Mouse (Mus musculus) E14TG2a.4 (cell line): ENCODE results near the gene Dhrs7b.

Experiments
- H3K27me3 ChIP-seq: 2 replicates; pipeline ENCODE4 v1.6.1; 2014; ENCODE audit warnings: low read length, control low read depth; ENCODE audit not compliant: insufficient read depth
- H3K36me3 ChIP-seq: 2 replicates; pipeline ENCODE4 v1.6.1; 2014; ENCODE audit warnings: low read length, control low read depth; ENCODE audit not compliant: insufficient read depth
- H3K4me1 ChIP-seq: replicated peaks from 2 replicates; pipeline ENCODE4 v1.6.1; 2014; ENCODE audit warnings: low read depth, low read length, control low read depth
- H3K4me3 ChIP-seq: replicated peaks from 2 replicates; pipeline ENCODE4 v1.5.1; 2014; ENCODE audit warnings: mild to moderate bottlenecking, low read length
- H3K9me3 ChIP-seq: 2 replicates; pipeline ENCODE4 v1.6.1; 2014; ENCODE audit warnings: low read length, control low read depth
- CTCF ChIP-seq: conservative IDR thresholded peaks from 2 replicates; pipeline ENCODE4 v1.5.1; 2014; ENCODE audit warnings: low read length
- NANOG ChIP-seq: IDR thresholded peaks from 2 replicates; pipeline ENCODE4 v1.6.1; 2014; ENCODE audit warnings: borderline replicate concordance, low read length, mixed read lengths
- POU5F1 ChIP-seq: IDR thresholded peaks from 2 replicates; pipeline ENCODE4 v1.6.1; 2014; ENCODE audit warnings: low read length, borderline replicate concordance

Gene Dhrs7b

GRCm38 (mm10) chr11:60890744-60891143 is 60.3 kb downstream of the Dhrs7b start:
- peaks cover 32% of the 10 kb centered on the region for H3K4me1 ChIP-seq
- H3K27me3 ChIP-seq: no peaks in the 10 kb centered on the region
- H3K36me3 ChIP-seq: no peaks in the 10 kb centered on the region
- H3K9me3 ChIP-seq: no peaks in the 10 kb centered on the region
- no peak overlapping the region for H3K4me3 ChIP-seq
- no peak for TF ChIP-seq CTCF
- no peak for TF ChIP-seq NANOG
- no peak for TF ChIP-seq POU5F1

DNA sequence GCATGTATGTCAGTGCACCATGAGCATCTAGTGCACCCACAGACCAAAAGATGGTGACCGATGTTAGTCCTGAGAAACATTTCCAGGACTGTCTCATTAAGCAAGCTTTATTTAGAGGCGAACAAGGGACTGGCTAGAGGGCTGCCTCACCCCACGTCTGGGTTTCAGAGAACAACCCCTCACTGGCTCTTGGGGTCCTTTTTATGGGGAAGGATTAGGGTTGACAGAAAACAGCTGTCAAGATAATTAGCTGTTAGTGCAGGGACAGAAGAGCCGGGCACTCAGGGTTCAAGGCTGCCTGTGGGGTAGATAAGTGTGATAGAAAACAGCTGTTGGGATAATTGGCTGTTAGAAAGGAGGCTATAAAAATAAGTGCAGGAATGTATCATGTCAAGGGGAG is 65.5 kb downstream of the Dhrs7b start:
- H3K27me3 ChIP-seq: peaks cover 3% of the 10 kb centered on the region; the same call in 1 of the 2 replicates
- no peak overlapping the region for H3K4me3 ChIP-seq
- H3K9me3 ChIP-seq: no peaks in the 10 kb centered on the region
- H3K4me1 ChIP-seq: peaks cover 17% of the 10 kb centered on the region
- H3K36me3 ChIP-seq: no peaks in the 10 kb centered on the region
- no peak for TF ChIP-seq CTCF
- no peak for TF ChIP-seq POU5F1
- no peak for TF ChIP-seq NANOG

- H3K4me1 ChIP-seq: peaks cover 33% of the 10 kb centered on the region
- peaks cover 43% of the 10 kb centered on the region for H3K36me3 ChIP-seq
- TF ChIP-seq POU5F1 (no peak), NANOG (no peak), CTCF (no peak)
- no peaks in the 10 kb centered on the region for H3K9me3 ChIP-seq
- no peak overlapping the region for H3K4me3 ChIP-seq
- H3K27me3 ChIP-seq: peaks cover 3% of the 10 kb centered on the region; the same call in 1 of the 2 replicates
Observed at GRCm38 (mm10) chr11:60902001-60902400, 71.6 kb downstream of the Dhrs7b start.

GRCm38 (mm10) chr11:60902486-60902885 is 72.1 kb downstream of the Dhrs7b start:
- TF ChIP-seq NANOG (no peak), POU5F1 (no peak), CTCF (no peak)
- H3K9me3 ChIP-seq: no peaks in the 10 kb centered on the region
- H3K4me1 ChIP-seq: peaks cover 33% of the 10 kb centered on the region

GRCm38 (mm10) chr11:60903661-60904061 is 73.2 kb downstream of the Dhrs7b start:
- H3K27me3 ChIP-seq: peaks cover under 1% of the 10 kb centered on the region; the same call in 1 of the 2 replicates
- TF ChIP-seq POU5F1: no peak
- TF ChIP-seq CTCF: no peak
- TF ChIP-seq NANOG: no peak
- H3K4me1 ChIP-seq: peaks cover 36% of the 10 kb centered on the region
- H3K9me3 ChIP-seq: no peaks in the 10 kb centered on the region
- no peak overlapping the region for H3K4me3 ChIP-seq
- peaks cover 54% of the 10 kb centered on the region for H3K36me3 ChIP-seq

More at GRCm38 (mm10) chr11:60902486-60902885, 72.1 kb downstream of the Dhrs7b start:
- no peak overlapping the region for H3K4me3 ChIP-seq
- peaks cover 48% of the 10 kb centered on the region for H3K36me3 ChIP-seq
- H3K27me3 ChIP-seq: peaks cover 3% of the 10 kb centered on the region; the same call in 1 of the 2 replicates

DNA sequence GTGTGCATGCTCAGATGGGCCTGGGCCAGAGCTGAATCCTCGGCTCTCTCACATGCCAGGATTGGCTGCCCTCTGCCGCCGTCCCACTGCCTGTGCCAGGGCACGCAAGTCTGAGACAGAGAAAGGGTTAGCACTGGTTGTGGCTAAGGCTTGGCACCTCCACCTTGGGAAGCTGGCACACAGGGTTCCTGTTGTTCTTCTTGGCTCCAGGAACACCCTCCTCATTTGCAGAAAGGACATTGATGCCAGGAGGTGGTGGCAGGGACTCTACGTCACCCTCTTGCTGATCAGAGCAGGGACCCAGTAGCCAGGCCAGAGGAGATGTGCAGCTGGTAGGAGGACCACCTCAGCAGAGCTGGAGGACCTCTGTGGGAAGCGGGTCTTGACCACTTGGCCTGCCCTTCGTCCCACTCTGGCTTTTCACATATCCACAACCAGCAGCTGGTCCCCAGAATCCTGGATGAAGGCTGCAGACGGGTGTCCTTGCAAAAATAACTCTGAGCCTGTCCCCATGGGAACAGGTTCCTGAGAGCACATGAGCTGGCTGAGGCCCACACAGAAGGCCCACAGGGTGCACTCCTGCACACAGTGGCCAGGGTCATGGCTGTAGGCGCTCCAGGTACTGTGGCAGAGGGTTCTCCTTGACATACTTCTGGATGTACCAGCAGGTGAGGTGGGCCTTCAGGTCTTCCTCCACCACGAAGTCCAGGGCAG is 75.1 kb downstream of the Dhrs7b start:
- Histone ChIP-seq H3K4me3 (no peak overlapping the region), H3K27me3 (no peaks in the 10 kb centered on the region), H3K36me3 (peaks cover 70% of the 10 kb centered on the region), H3K9me3 (no peaks in the 10 kb centered on the region), H3K4me1 (peaks cover 38% of the 10 kb centered on the region)
- TF ChIP-seq NANOG (no peak), POU5F1 (no peak), CTCF (no peak)

- no peaks in the 10 kb centered on the region for H3K9me3 ChIP-seq
- TF ChIP-seq CTCF (no peak), NANOG (no peak), POU5F1 (no peak)
- H3K27me3 ChIP-seq: no peaks in the 10 kb centered on the region
- peaks cover 73% of the 10 kb centered on the region for H3K36me3 ChIP-seq
- no peak overlapping the region for H3K4me3 ChIP-seq
- peaks cover 47% of the 10 kb centered on the region for H3K4me1 ChIP-seq
Observed at GRCm38 (mm10) chr11:60906449-60906848, 76.0 kb downstream of the Dhrs7b start.

DNA sequence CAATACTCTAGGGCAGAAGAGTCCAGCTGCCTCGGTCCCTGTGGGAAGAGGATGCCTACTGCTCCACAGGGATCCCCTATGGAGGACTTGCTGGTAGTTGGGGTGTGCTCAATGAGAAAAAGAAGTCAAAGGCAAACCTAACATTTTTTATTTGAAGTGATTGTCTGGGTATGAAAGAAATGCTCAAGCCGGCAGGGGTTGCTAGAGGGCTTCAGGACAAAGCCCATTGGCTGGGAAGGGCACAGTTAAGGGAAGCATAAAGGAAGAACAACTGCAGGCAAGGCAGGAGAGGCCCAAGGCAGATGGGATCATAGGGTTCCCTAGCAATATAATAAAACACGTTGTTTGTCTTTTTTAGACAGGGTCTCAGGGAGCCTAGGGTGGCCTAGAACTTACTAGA is 77.6 kb downstream of the Dhrs7b start:
- no peak overlapping the region for H3K4me3 ChIP-seq
- TF ChIP-seq POU5F1 (no peak), NANOG (no peak), CTCF (no peak)
- H3K4me1 ChIP-seq: peaks cover 56% of the 10 kb centered on the region
- H3K36me3 ChIP-seq: peaks cover 70% of the 10 kb centered on the region
- no peaks in the 10 kb centered on the region for H3K27me3 ChIP-seq
- no peaks in the 10 kb centered on the region for H3K9me3 ChIP-seq

DNA sequence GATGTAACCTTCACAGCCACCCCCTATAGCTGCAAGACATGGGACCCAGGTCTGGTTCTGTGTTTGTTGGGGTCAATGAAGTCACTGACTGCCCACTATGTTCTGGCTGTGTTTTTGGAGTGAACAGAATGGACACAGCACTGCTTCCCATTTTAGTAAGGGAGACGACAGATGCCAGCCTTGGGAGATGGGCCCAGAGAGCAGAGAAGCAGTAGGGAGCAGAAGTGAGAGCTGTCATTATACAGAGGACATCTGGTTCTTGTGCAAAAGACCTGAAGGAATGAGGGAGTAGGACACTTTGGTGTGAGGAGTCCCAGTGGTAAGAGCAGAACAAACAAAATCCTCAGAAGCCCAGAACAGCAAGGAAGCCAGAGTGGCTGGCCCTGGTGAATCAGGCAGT is 79.2 kb downstream of the Dhrs7b start:
- Histone ChIP-seq H3K4me3 (no peak overlapping the region), H3K9me3 (no peaks in the 10 kb centered on the region), H3K4me1 (peaks cover 66% of the 10 kb centered on the region), H3K27me3 (no peaks in the 10 kb centered on the region), H3K36me3 (peaks cover 54% of the 10 kb centered on the region)
- no peak for TF ChIP-seq CTCF
- TF ChIP-seq POU5F1: no peak
- TF ChIP-seq NANOG: no peak
